Mouse (Mus musculus) right cerebral cortex, adult 2 months (tissue): ENCODE measurements around the gene Ehd3.
A peak's percentile ranks its signal among the peaks of the same experiment; 100 is the strongest.
"Not testable (repeated sequence)": the region's sequence is repeated elsewhere in the genome, so short reads cannot be mapped to it uniquely, and the experiment has no call there.

ENCODE experiments used
- DNase-seq, 2 experiments: peaks; one replicate each; pipeline ENCODE4 v3.0.0; 2021 to 2022; ENCODE audit warnings: low spot score in 2 of 2

Ehd3 gene

GRCm38 (mm10) chr17:73826106-73826505 is 22.2 kb downstream of the Ehd3 start:
- DNase-seq = no peak

GRCm38 (mm10) chr17:73827446-73827845 is 23.5 kb downstream of the Ehd3 start:
- no peak for DNase-seq

GRCm38 (mm10) chr17:73830511-73830910 is 26.6 kb downstream of the Ehd3 start:
- DNase-seq = peak; percentile 60 to 70

- peak; percentile 56 to 63 for DNase-seq
These were observed 27.5 kb downstream of the Ehd3 start for GRCm38 (mm10) chr17:73831427-73831826.

- DNase-seq = peak; percentile 61
These were observed 29.0 kb downstream of the Ehd3 start for GRCm38 (mm10) chr17:73832901-73833300.

GRCm38 (mm10) chr17:73833474-73833873 is 29.5 kb downstream of the Ehd3 start:
- no peak for DNase-seq

GRCm38 (mm10) chr17:73836601-73837000 is 32.7 kb downstream of the Ehd3 start:
- DNase-seq = no peak

GRCm38 (mm10) chr17:73837244-73837643 is 33.3 kb downstream of the Ehd3 start:
- no peak for DNase-seq

- no peak for DNase-seq
These were observed 35.3 kb downstream of the Ehd3 start for GRCm38 (mm10) chr17:73839086-73839835.

GRCm38 (mm10) chr17:73839876-73840275 is 35.9 kb downstream of the Ehd3 start:
- DNase-seq = not testable (repeated sequence)

GRCm38 (mm10) chr17:73842963-73843362 is 39.0 kb downstream of the Ehd3 start:
- DNase-seq = no peak

- DNase-seq = no peak
These were observed 41.7 kb downstream of the Ehd3 start for GRCm38 (mm10) chr17:73845632-73846031.

GRCm38 (mm10) chr17:73847399-73847798 is 43.5 kb downstream of the Ehd3 start:
- DNase-seq = no peak

GRCm38 (mm10) chr17:73853041-73853440 is 49.1 kb downstream of the Ehd3 start:
- DNase-seq = peak in 1 of 2 experiments; percentile 14

- DNase-seq = peak; percentile 9 to 13
These were observed 49.8 kb downstream of the Ehd3 start for GRCm38 (mm10) chr17:73853717-73854116.

GRCm38 (mm10) chr17:73869008-73869685 is 65.2 kb downstream of the Ehd3 start:
- DNase-seq = no peak

GRCm38 (mm10) chr17:73870956-73871605 is 67.1 kb downstream of the Ehd3 start:
- DNase-seq = no peak

- DNase-seq = no peak
These were observed 71.3 kb downstream of the Ehd3 start for GRCm38 (mm10) chr17:73875268-73875667.

- DNase-seq = no peak
These were observed 71.7 kb downstream of the Ehd3 start for GRCm38 (mm10) chr17:73875674-73876073.

GRCm38 (mm10) chr17:73879262-73879916 is 75.5 kb downstream of the Ehd3 start:
- no peak for DNase-seq

GRCm38 (mm10) chr17:73880286-73880685 is 76.4 kb downstream of the Ehd3 start:
- no peak for DNase-seq

GRCm38 (mm10) chr17:73881295-73881694 is 77.4 kb downstream of the Ehd3 start:
- no peak for DNase-seq
